In the genomic region with DNA sequence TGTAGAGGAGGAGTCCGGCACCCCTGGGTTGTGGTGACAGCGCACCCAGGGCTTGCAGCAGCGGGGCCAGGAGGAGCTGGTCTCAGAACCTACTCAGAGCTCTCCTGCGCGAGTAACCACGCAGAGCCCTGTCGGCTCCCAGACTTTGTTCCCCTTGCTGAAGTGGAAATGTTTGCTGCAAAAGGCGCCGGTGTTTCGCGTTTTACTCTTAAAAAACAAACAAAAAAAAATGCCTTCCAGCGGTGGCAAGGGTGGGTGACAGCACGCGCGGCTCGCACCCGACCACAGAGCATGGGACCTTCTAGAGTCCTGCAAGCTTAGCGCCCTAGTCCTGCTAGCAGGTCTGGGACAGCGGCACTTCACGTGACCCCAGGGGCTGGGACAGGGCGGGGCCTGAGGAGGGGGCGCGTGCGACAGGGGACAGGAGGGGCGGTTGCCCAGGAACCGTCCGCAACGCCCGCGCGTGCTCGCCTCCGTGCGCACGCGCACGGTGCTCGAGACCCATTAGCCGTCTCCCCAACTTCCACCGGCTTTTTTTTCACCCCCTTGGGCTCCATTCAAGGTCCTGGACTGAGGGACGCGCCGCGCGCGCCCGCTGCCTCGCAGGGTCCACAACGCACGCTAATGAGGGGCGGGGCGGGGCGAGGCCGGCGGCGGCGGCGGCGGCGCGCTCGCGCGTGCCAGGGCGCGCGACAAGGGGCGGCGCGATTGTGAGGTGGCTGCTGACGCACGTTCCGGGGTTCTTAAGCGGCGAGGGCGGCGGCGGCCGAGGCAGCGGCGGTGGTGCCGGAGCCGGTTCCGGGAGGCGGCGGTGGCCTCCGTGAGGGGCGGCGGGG, we compare ENCODE assay signal across 7 mouse cellular contexts. TPM values are rescaled to one million over a fixed set of nuclear protein-coding genes. Genes with fewer than 3 reads are reported as not detected.
DNase-seq lines count a peak whose midpoint lies in the region; ATAC-seq and TF ChIP-seq lines count a peak whose summit lies in the region.

A gene (plus strand): TSS at position 691 of the 836 bp plus-strand sequence.

- peak within 1 kb of the TSS; percentile 97 for H3K27ac ChIP-seq in intestine, postnatal 0 days (ENCODE audit: low read depth, low read length)
- peak within 1 kb of the TSS; percentile 99 for H3K27ac ChIP-seq in midbrain, embryonic 12.5 days (replicated peaks)
- H3K27ac ChIP-seq in small intestine, adult 2 months (ENCODE audit: insufficient read depth, low read depth, low read length) = peak within 1 kb of the TSS; percentile 97

- peak within 1 kb of the TSS; percentile 93 for H3K9ac ChIP-seq in intestine, postnatal 0 days (ENCODE audit: low read depth, low read length)
- peak within 1 kb of the TSS; percentile 96 for H3K9ac ChIP-seq in midbrain, embryonic 12.5 days (replicated peaks)

- H3K27me3 ChIP-seq in intestine, postnatal 0 days (replicated peaks; ENCODE audit: control insufficient read depth, insufficient read depth, low read length) = no peaks in the 10 kb centered on the region
- no peaks in the 10 kb centered on the region; the same call in 1 of the 2 replicates for H3K27me3 ChIP-seq in midbrain, embryonic 12.5 days
- H3K27me3 ChIP-seq in small intestine, adult 2 months (ENCODE audit: control insufficient read depth, insufficient read depth, low read length) = no peaks in the 10 kb centered on the region

- H3K4me2 ChIP-seq in intestine, postnatal 0 days (replicated peaks; ENCODE audit: low read depth) = peak within 1 kb of the TSS; percentile 91
- peak within 1 kb of the TSS; percentile 80 for H3K4me2 ChIP-seq in midbrain, embryonic 12.5 days (replicated peaks)

- TF ChIP-seq CTCF in intestine, postnatal 0 days (IDR thresholded peaks at IDR 0.05; ENCODE audit: low read depth) = no peak
- TF ChIP-seq CTCF in small intestine, adult 2 months (IDR thresholded peaks at IDR 0.05; ENCODE audit: extremely low read depth, insufficient read length, insufficient replicate concordance, low read depth, low read length) = no peak

- under 1% methylated on average over 72 of the region's 89 CpGs for WGBS in intestine, postnatal 0 days
- under 1% methylated on average over 81 of the region's 89 CpGs for WGBS in midbrain, embryonic 12.5 days
- under 1% methylated on average over 89 of the region's 89 CpGs for WGBS in small intestine, adult 2 months

- DNase-seq in adrenal gland, adult 18-20 months (ENCODE audit: low spot score in 2 of 2) = peak; percentile 95
- peak; percentile 94 for DNase-seq in embryo, embryonic 11 days
- DNase-seq in gonadal fat pad, adult 2 months (ENCODE audit: low read depth) = peak; percentile 38
- peak; percentile 96 for DNase-seq in left cerebral cortex, postnatal 4 days

- no peaks in the 10 kb centered on the region for H3K9me3 ChIP-seq in intestine, postnatal 0 days (ENCODE audit: control insufficient read depth)
- no peaks in the 10 kb centered on the region for H3K9me3 ChIP-seq in midbrain, embryonic 12.5 days

- no peaks in the 10 kb centered on the region for H3K36me3 ChIP-seq in intestine, postnatal 0 days (ENCODE audit: control insufficient read depth, insufficient read depth)
- H3K36me3 ChIP-seq in midbrain, embryonic 12.5 days = no peaks in the 10 kb centered on the region
- H3K36me3 ChIP-seq in small intestine, adult 2 months (ENCODE audit: control insufficient read depth, insufficient read depth, low read length) = peaks cover 2% of the 10 kb centered on the region; the same call in 1 of the 2 replicates

- intact Hi-C loops in left cerebral cortex, postnatal 4 days (cut with DNase I) = loop anchor here (5.0 to 10.0 kb wide), 2 partner anchors 122 to 820 kb away; no protein-coding TSS in a partner anchor

- peak within 1 kb of the TSS; percentile 93 for H3K4me3 ChIP-seq in intestine, postnatal 0 days (ENCODE audit: low read depth, low read length)
- H3K4me3 ChIP-seq in midbrain, embryonic 12.5 days = peak within 1 kb of the TSS; percentile 94
- H3K4me3 ChIP-seq in small intestine, adult 2 months (ENCODE audit: low read depth, low read length) = peak within 1 kb of the TSS; percentile 87

- ATAC-seq in intestine, postnatal 0 days = peak; percentile 87
- peak; percentile 94 for ATAC-seq in midbrain, embryonic 12.5 days (ENCODE audit: low FRiP score, low read depth)

- no peaks in the 10 kb centered on the region for H3K4me1 ChIP-seq in intestine, postnatal 0 days (replicated peaks; ENCODE audit: control insufficient read depth, insufficient read depth, low read length)
- peaks cover 3% of the 10 kb centered on the region; the same call in 1 of the 2 replicates for H3K4me1 ChIP-seq in midbrain, embryonic 12.5 days
- H3K4me1 ChIP-seq in small intestine, adult 2 months (ENCODE audit: control insufficient read depth, insufficient read depth, insufficient read length, low read length) = no peaks in the 10 kb centered on the region

- peak; percentile 98 for TF ChIP-seq POLR2A in small intestine, adult 2 months (IDR thresholded peaks at IDR 0.05; ENCODE audit: low read depth, low read length)

RNA-seq across cellular contexts. Expression of the gene that starts here (rescaled TPM):
- 10 to 100 TPM; 36.7 to 46.5 TPM for total RNA-seq in adrenal gland, adult 18-20 months (2021)
- 8.8 and 12.4 TPM in 2 replicates for polyA plus RNA-seq in gonadal fat pad, adult 2 months (2012; rRNA removed)
- polyA plus RNA-seq in intestine, postnatal 0 days (2015; fragmentation: Nextera tagmentation; extraction: Ambion mirVana) = 3.1 and 3.6 TPM in 2 replicates
- 10 to 100 TPM; 54.1 to 59.5 TPM for total RNA-seq in left cerebral cortex, postnatal 4 days (2021)
- 9.5 and 9.8 TPM in 2 replicates for polyA plus RNA-seq in midbrain, embryonic 12.5 days (2016; fragmentation: Nextera tagmentation; extraction: Ambion mirVana)
- 24.5 and 54.3 TPM in 2 replicates for polyA plus RNA-seq in small intestine, adult 2 months (2012; rRNA removed)

Comparison
In these comparisons a context has a peak if more than half of its experiments do, and no peak if none do; other contexts are left out.
1. Peak in every context shown above with its lines: DNase-seq, ATAC-seq, H3K4me3 ChIP-seq and H3K27ac ChIP-seq.
2. DNase-seq: peak in every context shown above with its lines; median percentile 96 in left cerebral cortex, postnatal 4 days; 95 in adrenal gland, adult 18-20 months; 94 in embryo, embryonic 11 days; 38 in gonadal fat pad, adult 2 months.